Mouse (Mus musculus): Measurements from ENCODE around the gene Hspa1a. TPM values are rescaled to one million over a fixed set of nuclear protein-coding genes. Genes with fewer than 3 reads are reported as not detected.
"Not testable (repeated sequence)": the region's sequence is repeated elsewhere in the genome, so short reads cannot be mapped to it uniquely, and the experiment has no call there.

Hspa1a gene
- polyA plus RNA-seq, 1 experiment from 2014 or later, result 1.4 TPM

GRCm38 (mm10) chr17:34996411-34997141 lies 24.6 kb upstream of the Hspa1a start:
- H3K9ac ChIP-seq (ENCODE audit: low read length), result 0 out of 2 replicates have a peak overlapping the region, but pooled peaks have one; percentile 8
- H3K27ac ChIP-seq (ENCODE audit: low read depth, low read length), result no peak overlapping the region
- H3K4me3 ChIP-seq (ENCODE audit: low read depth, low read length), result no peak overlapping the region
- no peak for ATAC-seq
- 0 out of 2 replicates have a peak, but pooled peaks cover 3% of the 10 kb centered on the region for H3K4me1 ChIP-seq (ENCODE audit: control insufficient read depth, insufficient read depth, low read length)
- no peaks in the 10 kb centered on the region for H3K9me3 ChIP-seq (replicated peaks; ENCODE audit: control insufficient read depth, low read length)
- WGBS, result 93% methylated on average over 12 of the region's 14 CpGs
- H3K36me3 ChIP-seq (ENCODE audit: control insufficient read depth, insufficient read depth, low read length), result peaks cover 8% of the 10 kb centered on the region; the same call in 1 of the 2 replicates
- no peak overlapping the region for H3K4me2 ChIP-seq (ENCODE audit: low read length)
- no peak for DNase-seq (ENCODE audit: low spot score)
- H3K27me3 ChIP-seq (replicated peaks; ENCODE audit: control insufficient read depth, insufficient read depth, low read length), result no peaks in the 10 kb centered on the region

- H3K4me2 ChIP-seq (ENCODE audit: low read length); H3K27ac ChIP-seq (ENCODE audit: low read depth, low read length); H3K9ac ChIP-seq (ENCODE audit: low read length); H3K27me3 ChIP-seq (replicated peaks; ENCODE audit: control insufficient read depth, insufficient read depth, low read length); ATAC-seq; DNase-seq (ENCODE audit: low spot score); H3K4me1 ChIP-seq (ENCODE audit: control insufficient read depth, insufficient read depth, low read length); H3K9me3 ChIP-seq (replicated peaks; ENCODE audit: control insufficient read depth, low read length); H3K4me3 ChIP-seq (ENCODE audit: low read depth, low read length): not testable (repeated sequence)
- WGBS, result 90% methylated on average over 4 of the region's 4 CpGs
- peaks cover 15% of the 10 kb centered on the region; the same call in 1 of the 2 replicates for H3K36me3 ChIP-seq (ENCODE audit: control insufficient read depth, insufficient read depth, low read length)
These were observed 24.0 kb upstream of the Hspa1a start for GRCm38 (mm10) chr17:34995927-34996326.

GRCm38 (mm10) chr17:34995192-34995591 lies 23.2 kb upstream of the Hspa1a start:
- not testable (repeated sequence) for H3K9me3 ChIP-seq (replicated peaks; ENCODE audit: control insufficient read depth, low read length); ATAC-seq; DNase-seq (ENCODE audit: low spot score); H3K4me1 ChIP-seq (ENCODE audit: control insufficient read depth, insufficient read depth, low read length); H3K4me3 ChIP-seq (ENCODE audit: low read depth, low read length); H3K4me2 ChIP-seq (ENCODE audit: low read length); H3K27ac ChIP-seq (ENCODE audit: low read depth, low read length); H3K27me3 ChIP-seq (replicated peaks; ENCODE audit: control insufficient read depth, insufficient read depth, low read length); H3K9ac ChIP-seq (ENCODE audit: low read length)
- 96% methylated on average over 4 of the region's 4 CpGs for WGBS
- H3K36me3 ChIP-seq (ENCODE audit: control insufficient read depth, insufficient read depth, low read length), result peaks cover 21% of the 10 kb centered on the region

GRCm38 (mm10) chr17:34994751-34995150 lies 22.8 kb upstream of the Hspa1a start:
- H3K27ac ChIP-seq (ENCODE audit: low read depth, low read length), result no peak overlapping the region
- DNase-seq (ENCODE audit: low spot score) (no peak), ATAC-seq (no peak)
- H3K9me3 ChIP-seq (replicated peaks; ENCODE audit: control insufficient read depth, low read length), result no peaks in the 10 kb centered on the region
- no peaks in the 10 kb centered on the region for H3K27me3 ChIP-seq (replicated peaks; ENCODE audit: control insufficient read depth, insufficient read depth, low read length)
- H3K4me3 ChIP-seq (ENCODE audit: low read depth, low read length), result no peak overlapping the region
- H3K4me2 ChIP-seq (ENCODE audit: low read length), result no peak overlapping the region
- 0 out of 2 replicates have a peak, but pooled peaks cover 1% of the 10 kb centered on the region for H3K4me1 ChIP-seq (ENCODE audit: control insufficient read depth, insufficient read depth, low read length)
- H3K9ac ChIP-seq (ENCODE audit: low read length), result no peak overlapping the region
- H3K36me3 ChIP-seq (ENCODE audit: control insufficient read depth, insufficient read depth, low read length), result peaks cover 23% of the 10 kb centered on the region

GRCm38 (mm10) chr17:34984218-34984617 lies 12.3 kb upstream of the Hspa1a start:
- no peak overlapping the region for H3K4me2 ChIP-seq (ENCODE audit: low read length)
- H3K4me1 ChIP-seq (ENCODE audit: control insufficient read depth, insufficient read depth, low read length), result peaks cover 12% of the 10 kb centered on the region
- WGBS, result 76% methylated on average over 2 of the region's 2 CpGs
- no peak overlapping the region for H3K4me3 ChIP-seq (ENCODE audit: low read depth, low read length)
- no peak overlapping the region for H3K27ac ChIP-seq (ENCODE audit: low read depth, low read length)
- H3K9me3 ChIP-seq (replicated peaks; ENCODE audit: control insufficient read depth, low read length), result no peaks in the 10 kb centered on the region
- H3K9ac ChIP-seq (ENCODE audit: low read length), result no peak overlapping the region
- H3K36me3 ChIP-seq (ENCODE audit: control insufficient read depth, insufficient read depth, low read length), result peaks cover 26% of the 10 kb centered on the region
- DNase-seq (ENCODE audit: low spot score) (peak; percentile 53), ATAC-seq (no peak)
- no peaks in the 10 kb centered on the region for H3K27me3 ChIP-seq (replicated peaks; ENCODE audit: control insufficient read depth, insufficient read depth, low read length)

GRCm38 (mm10) chr17:34982328-34982727 lies 10.4 kb upstream of the Hspa1a start:
- under 1% methylated on average over 15 of the region's 15 CpGs for WGBS

GRCm38 (mm10) chr17:34981690-34982180 lies 9.8 kb upstream of the Hspa1a start, which contains the start of gene Lsm2:
Lsm2 (plus strand) TSS chr17:34981862.
- peak within 1 kb of the TSS; percentile 67 for H3K4me2 ChIP-seq (ENCODE audit: low read length)
- peak within 1 kb of the TSS; percentile 90 for H3K9ac ChIP-seq (ENCODE audit: low read length)
- ATAC-seq, result peak; percentile 98
- H3K36me3 ChIP-seq (ENCODE audit: control insufficient read depth, insufficient read depth, low read length), result peaks cover 18% of the 10 kb centered on the region
- H3K4me3 ChIP-seq (ENCODE audit: low read depth, low read length), result peak within 1 kb of the TSS; percentile 75
- WGBS, result under 1% methylated on average over 58 of the region's 58 CpGs
- H3K27ac ChIP-seq (ENCODE audit: low read depth, low read length), result peak within 1 kb of the TSS; percentile 96
- H3K27me3 ChIP-seq (replicated peaks; ENCODE audit: control insufficient read depth, insufficient read depth, low read length), result no peaks in the 10 kb centered on the region
- peaks cover 12% of the 10 kb centered on the region for H3K4me1 ChIP-seq (ENCODE audit: control insufficient read depth, insufficient read depth, low read length)
- DNase-seq (ENCODE audit: low spot score), result peak; percentile 97
- no peaks in the 10 kb centered on the region for H3K9me3 ChIP-seq (replicated peaks; ENCODE audit: control insufficient read depth, low read length)

More at GRCm38 (mm10) chr17:34982328-34982727, 10.4 kb upstream of the Hspa1a start:
- peak overlapping the region; percentile 75 for H3K4me3 ChIP-seq (ENCODE audit: low read depth, low read length)
- no peaks in the 10 kb centered on the region for H3K9me3 ChIP-seq (replicated peaks; ENCODE audit: control insufficient read depth, low read length)
- H3K9ac ChIP-seq (ENCODE audit: low read length), result peak overlapping the region; percentile 90
- H3K36me3 ChIP-seq (ENCODE audit: control insufficient read depth, insufficient read depth, low read length), result peaks cover 19% of the 10 kb centered on the region
- peaks cover 12% of the 10 kb centered on the region for H3K4me1 ChIP-seq (ENCODE audit: control insufficient read depth, insufficient read depth, low read length)
- ATAC-seq (no peak), DNase-seq (ENCODE audit: low spot score) (no peak)
- H3K27ac ChIP-seq (ENCODE audit: low read depth, low read length), result peak overlapping the region; percentile 96
- H3K27me3 ChIP-seq (replicated peaks; ENCODE audit: control insufficient read depth, insufficient read depth, low read length), result no peaks in the 10 kb centered on the region
- H3K4me2 ChIP-seq (ENCODE audit: low read length), result peak overlapping the region; percentile 67

GRCm38 (mm10) chr17:34980655-34981054 lies 8.7 kb upstream of the Hspa1a start:
- no peak for ATAC-seq
- 23% methylated on average over 2 of the region's 2 CpGs for WGBS
- Histone ChIP-seq H3K4me2 (ENCODE audit: low read length) (peak overlapping the region; percentile 67), H3K27ac (ENCODE audit: low read depth, low read length) (no peak overlapping the region), H3K9me3 (replicated peaks; ENCODE audit: control insufficient read depth, low read length) (no peaks in the 10 kb centered on the region), H3K4me3 (ENCODE audit: low read depth, low read length) (peak overlapping the region; percentile 75), H3K4me1 (ENCODE audit: control insufficient read depth, insufficient read depth, low read length) (peaks cover 12% of the 10 kb centered on the region), H3K9ac (ENCODE audit: low read length) (peak overlapping the region; percentile 90), H3K27me3 (replicated peaks; ENCODE audit: control insufficient read depth, insufficient read depth, low read length) (no peaks in the 10 kb centered on the region), H3K36me3 (ENCODE audit: control insufficient read depth, insufficient read depth, low read length) (peaks cover 8% of the 10 kb centered on the region)
- peak; percentile 73 for DNase-seq (ENCODE audit: low spot score)

GRCm38 (mm10) chr17:34979631-34980030 lies 7.7 kb upstream of the Hspa1a start:
- Histone ChIP-seq H3K36me3 (ENCODE audit: control insufficient read depth, insufficient read depth, low read length) (no peaks in the 10 kb centered on the region), H3K9ac (ENCODE audit: low read length) (no peak overlapping the region), H3K4me3 (ENCODE audit: low read depth, low read length) (no peak overlapping the region), H3K4me2 (ENCODE audit: low read length) (no peak overlapping the region), H3K27me3 (replicated peaks; ENCODE audit: control insufficient read depth, insufficient read depth, low read length) (no peaks in the 10 kb centered on the region), H3K9me3 (replicated peaks; ENCODE audit: control insufficient read depth, low read length) (no peaks in the 10 kb centered on the region), H3K27ac (ENCODE audit: low read depth, low read length) (no peak overlapping the region), H3K4me1 (ENCODE audit: control insufficient read depth, insufficient read depth, low read length) (peaks cover 12% of the 10 kb centered on the region)
- 94% methylated on average over 4 of the region's 4 CpGs for WGBS
- no peak for DNase-seq (ENCODE audit: low spot score)
- ATAC-seq, result no peak
